Mouse (Mus musculus): ENCODE results near the gene Tab1.

The Tab1 gene

DNA sequence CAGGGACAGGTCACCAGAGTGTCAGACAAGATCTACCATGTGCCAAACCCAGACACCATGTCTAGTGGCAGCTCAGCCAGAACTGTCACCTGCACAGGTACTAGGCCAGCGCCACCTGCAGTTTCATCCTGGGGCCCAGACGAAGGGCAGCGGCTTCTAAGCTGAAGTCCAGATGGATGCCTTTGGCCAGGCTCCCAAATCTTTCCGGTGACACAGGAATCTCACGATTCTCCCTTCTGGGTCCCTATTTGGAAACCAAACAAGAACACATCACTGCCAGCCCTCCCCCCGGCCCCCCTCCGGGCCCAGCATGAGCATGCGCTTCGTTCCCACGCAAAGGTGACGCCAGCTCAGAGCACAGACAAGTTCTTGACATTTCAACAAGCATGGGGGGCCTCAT is 30.3 kb downstream of the Tab1 start:
- no peak for DNase-seq (ENCODE audit: low read depth, low spot score)

DNA sequence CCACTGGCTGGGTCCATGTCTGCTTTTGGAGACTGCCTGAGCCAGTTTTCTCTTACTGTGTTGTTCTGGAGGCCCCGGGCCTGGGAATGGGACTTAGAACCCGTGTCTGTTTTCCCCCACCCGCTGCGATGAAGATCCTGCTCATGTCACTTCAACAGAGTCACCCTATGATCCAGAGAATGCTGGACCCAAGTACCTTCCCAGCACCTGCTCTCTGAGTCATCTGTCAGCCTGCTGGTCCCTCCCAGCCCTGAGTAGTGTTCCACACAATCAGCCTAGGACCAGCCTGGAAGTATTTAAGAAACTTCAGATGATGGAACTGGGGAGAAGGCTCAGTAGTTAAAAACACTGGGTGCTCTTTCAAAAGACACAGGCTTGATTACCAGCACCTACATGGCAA is 30.8 kb downstream of the Tab1 start:
- no peak for DNase-seq (ENCODE audit: low read depth, low spot score)

- DNase-seq (ENCODE audit: low read depth, low spot score): no peak
Observed at GRCm38 (mm10) chr15:80165396-80165795, 32.5 kb downstream of the Tab1 start.

- no peak for DNase-seq (ENCODE audit: low read depth, low spot score)
Observed at GRCm38 (mm10) chr15:80169484-80169883, 36.6 kb downstream of the Tab1 start.

DNA sequence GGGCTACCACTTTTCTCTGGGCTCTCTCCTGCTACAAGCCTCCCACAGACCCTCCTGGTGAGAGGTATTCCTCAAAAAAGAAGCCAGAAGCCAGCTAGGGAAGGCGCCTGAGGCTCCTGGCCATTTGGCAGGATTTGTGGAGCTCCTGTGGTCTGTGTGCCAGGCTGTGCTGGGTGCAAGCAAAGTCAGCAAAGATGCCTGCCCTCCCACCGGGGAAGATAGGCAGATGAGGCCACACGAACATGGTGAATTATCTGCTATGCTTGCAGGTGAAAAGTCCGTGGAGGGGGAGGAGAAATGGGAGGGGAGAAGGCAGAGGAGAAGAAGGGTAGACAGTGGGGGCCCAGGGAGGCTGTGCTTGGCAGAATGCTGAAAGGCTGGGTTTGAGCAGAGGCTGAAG is 37.4 kb downstream of the Tab1 start:
- DNase-seq (ENCODE audit: low read depth, low spot score): no peak

DNA sequence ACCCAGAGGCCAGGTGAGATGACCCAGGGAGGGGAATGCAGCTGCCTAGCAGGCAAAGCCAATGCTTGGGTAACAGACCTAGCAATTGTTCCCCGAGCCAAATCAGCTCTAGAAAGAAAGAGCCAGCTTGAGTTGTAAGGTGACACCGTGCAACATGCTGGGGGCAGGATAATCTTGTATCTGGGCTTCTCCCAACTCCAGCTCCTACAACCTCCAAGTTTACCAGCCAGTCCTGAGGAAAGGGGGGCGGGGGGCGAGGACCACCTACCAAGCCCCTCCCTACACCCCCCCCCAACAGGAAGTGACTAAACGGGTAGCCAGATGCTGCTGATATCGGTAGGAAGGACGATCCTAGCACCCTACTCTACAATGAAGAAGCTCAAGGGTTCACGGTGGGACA is 38.4 kb downstream of the Tab1 start:
- DNase-seq (ENCODE audit: low read depth, low spot score): no peak

DNA sequence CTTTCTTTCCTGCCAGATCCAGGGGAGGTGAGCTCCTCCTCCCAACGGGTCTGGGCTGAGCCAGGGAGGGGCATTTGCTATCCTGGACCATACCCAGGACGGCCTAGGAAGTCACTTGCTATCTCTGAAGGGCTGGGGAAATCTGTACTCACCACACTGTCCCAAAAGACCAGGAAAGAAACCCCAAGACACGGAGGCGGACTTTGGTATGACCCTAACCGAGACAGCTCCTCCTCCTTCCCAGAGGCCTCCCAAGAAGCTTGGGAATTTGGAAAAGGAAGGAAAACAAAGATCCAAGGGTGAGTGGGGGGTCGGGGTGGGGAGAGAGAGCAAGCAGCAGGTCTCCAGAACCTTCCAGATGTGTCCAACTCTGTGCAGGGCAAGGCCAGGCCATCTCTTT is 38.9 kb downstream of the Tab1 start:
- DNase-seq (ENCODE audit: low read depth, low spot score): no peak

DNA sequence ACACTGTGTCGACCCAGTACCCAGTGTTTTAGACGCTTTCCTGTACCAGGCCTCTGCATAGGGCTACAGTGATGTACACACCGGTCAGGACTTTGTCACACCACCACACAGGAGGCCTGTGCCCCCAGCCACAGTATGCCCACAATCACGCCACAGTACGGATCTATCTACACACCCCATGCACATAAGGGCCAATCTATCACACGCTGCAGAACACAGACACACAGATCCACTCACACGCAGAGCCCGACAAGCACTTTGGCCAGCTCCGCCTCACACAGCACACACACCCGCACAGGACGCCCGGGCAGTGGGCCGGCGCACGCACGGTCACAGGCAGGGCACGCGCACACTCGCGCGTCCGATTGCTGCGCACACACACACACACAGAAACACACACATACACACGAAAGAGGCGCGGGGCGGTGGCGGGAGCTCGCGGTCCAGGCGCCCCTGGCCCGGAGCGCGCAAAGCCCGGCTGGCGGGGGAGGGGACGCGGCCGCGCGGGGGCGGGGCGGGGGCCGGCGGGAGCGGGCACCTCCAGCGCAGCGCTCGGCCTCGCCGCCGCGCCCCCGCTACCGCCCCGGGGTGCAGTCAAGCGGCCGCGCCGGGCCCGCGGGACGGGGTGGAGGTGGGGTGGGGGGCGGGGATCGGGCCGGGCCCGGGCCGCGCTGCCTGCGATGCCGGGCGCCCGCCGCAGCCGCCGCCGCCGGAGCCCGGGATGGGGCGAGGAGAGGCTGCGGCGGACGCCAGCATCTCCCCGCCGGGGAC is 40.3 kb downstream of the Tab1 start, which contains the start of gene Mgat3:
Gene Mgat3, plus strand, starts transcription at position 721 of the 771 bp plus-strand sequence.
- DNase-seq (ENCODE audit: low read depth, low spot score): no peak

- no peak for DNase-seq (ENCODE audit: low read depth, low spot score)
Observed at GRCm38 (mm10) chr15:80173781-80174597, 41.1 kb downstream of the Tab1 start.

DNA sequence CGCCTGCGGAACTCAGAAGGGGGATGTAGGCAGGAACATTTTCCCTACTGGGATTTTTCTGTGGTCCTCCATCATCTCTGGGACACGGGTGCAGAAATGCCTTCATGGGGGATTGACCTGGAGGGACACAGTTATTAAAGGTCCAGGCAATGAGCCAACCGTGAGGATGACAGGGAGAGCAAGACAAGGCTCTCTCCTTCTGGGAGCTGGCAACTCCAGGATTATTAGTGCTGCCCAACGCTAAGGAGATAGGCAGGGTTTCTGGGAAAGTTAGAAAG is 41.6 kb downstream of the Tab1 start:
- DNase-seq (ENCODE audit: low read depth, low spot score): no peak

DNA sequence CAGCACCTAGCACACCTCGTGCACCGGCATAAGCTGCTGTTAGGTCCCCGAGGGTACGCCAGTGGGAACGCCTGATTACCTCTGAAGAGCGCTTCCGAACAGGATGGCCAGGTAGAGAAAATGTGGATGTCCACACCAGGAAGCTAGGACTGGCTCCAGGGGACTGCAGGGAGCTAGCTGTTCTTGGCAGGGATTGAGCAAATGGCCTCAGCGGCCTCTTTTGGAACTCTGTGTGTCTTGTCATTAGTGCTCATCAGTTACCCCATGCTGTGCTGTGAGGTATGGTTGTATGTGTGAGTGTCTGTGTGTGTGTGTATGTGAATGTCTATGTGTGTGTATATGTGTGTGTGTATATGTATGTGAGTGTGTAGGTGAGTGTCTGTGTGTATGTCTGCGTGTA is 42.4 kb downstream of the Tab1 start:
- no peak for DNase-seq (ENCODE audit: low read depth, low spot score)

DNA sequence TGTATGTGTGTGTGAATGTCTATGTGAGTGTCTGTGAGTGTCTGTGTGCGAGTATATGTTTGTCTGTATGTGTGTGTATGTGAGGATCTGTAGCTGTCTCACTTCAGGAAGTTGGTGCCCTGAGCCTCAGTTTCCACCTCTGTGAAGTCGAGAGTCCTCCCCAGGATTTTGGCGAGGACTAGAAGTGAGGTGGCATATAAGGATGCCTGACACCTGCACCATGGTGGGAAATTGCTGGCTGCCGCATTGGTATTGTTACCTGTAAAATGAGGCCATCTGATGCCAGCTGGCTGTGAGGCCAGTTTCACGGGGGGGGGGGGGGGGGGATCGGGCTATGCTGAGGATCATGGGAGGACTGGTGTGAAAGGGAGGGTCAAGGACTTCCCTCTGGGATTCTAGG is 42.8 kb downstream of the Tab1 start:
- DNase-seq (ENCODE audit: low read depth, low spot score): no peak

DNA sequence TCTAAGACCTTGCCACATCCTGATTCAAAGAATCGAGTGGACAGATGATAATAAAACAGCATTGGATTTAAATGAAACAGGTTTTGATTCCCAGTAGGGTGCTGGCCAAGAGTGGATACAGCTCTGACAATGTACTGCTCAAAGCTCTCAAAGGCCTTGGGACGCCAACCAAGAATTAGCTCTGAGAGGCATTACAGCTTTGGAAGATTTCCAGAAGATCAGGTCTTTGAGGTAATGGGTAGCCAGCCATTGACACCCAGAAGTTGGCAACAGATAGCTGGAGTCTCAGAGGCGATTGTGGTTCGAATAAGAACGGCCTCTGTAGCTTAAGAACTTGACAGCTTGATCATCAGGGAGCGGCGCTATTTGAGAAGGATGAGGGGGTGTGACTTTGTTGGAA is 48.6 kb downstream of the Tab1 start:
- DNase-seq (ENCODE audit: low read depth, low spot score): no peak

DNA sequence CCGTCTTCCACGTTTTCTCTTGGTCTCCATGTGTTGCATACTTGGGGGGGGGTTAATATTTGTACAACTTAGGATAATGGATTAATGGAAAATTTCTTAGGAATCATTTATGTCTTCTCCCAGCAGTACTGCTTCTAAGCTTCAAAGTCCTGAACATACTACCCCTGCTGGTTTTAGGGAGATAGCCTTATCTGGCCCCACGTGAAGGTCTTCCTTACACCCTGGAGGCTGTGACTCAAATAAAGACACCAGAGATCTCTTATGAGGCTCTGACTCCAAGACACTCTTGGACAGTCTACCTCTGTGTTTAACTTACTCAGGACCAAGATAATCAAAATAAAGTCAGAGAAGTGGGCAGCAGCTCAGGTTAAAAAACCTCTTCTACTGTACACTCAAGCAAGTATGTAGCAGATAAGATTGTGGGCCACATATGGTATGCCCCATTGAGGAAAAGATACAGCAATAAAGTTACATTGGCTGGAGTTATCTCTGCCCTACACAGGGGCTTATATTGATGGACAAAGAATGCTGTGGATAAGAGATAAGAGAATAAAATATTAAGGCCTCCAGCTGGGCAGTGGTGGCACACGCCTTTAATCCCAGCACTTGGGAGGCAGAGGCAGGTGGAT is 49.3 kb downstream of the Tab1 start:
- no peak for DNase-seq (ENCODE audit: low read depth, low spot score)

GRCm38 (mm10) chr15:80188927-80189326 is 56.0 kb downstream of the Tab1 start:
- DNase-seq (ENCODE audit: low read depth, low spot score): no peak

DNA sequence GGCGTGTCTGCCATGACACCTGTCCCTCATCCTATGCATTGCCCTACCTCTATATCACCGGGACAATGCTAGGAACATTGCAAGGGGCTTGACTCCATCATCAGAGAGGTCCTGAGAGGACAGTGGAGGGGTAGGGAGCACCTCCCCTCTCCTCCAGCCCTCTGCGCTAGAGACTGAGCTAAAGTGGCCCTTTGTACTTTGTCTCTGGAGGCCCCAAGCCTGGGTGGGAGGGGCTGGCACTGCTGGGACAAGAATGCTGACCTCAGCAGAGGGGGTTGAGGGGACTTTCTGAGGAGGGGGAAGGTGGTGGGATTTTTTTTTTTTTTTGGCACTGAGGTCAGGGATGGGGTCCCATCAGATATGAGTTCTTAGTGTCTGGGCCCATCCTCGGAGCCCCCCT is 57.1 kb downstream of the Tab1 start:
- DNase-seq (ENCODE audit: low read depth, low spot score): no peak

GRCm38 (mm10) chr15:80191585-80192245 is 58.8 kb downstream of the Tab1 start:
- peak; percentile 72 for DNase-seq (ENCODE audit: low read depth, low spot score)

GRCm38 (mm10) chr15:80192246-80192585 is 59.3 kb downstream of the Tab1 start:
- DNase-seq (ENCODE audit: low read depth, low spot score): peak; percentile 87

- peak; percentile 50 for DNase-seq (ENCODE audit: low read depth, low spot score)
Observed at GRCm38 (mm10) chr15:80192847-80193246, 59.9 kb downstream of the Tab1 start.

- DNase-seq (ENCODE audit: low read depth, low spot score): no peak
Observed at GRCm38 (mm10) chr15:80199556-80199955, 66.6 kb downstream of the Tab1 start.

DNA sequence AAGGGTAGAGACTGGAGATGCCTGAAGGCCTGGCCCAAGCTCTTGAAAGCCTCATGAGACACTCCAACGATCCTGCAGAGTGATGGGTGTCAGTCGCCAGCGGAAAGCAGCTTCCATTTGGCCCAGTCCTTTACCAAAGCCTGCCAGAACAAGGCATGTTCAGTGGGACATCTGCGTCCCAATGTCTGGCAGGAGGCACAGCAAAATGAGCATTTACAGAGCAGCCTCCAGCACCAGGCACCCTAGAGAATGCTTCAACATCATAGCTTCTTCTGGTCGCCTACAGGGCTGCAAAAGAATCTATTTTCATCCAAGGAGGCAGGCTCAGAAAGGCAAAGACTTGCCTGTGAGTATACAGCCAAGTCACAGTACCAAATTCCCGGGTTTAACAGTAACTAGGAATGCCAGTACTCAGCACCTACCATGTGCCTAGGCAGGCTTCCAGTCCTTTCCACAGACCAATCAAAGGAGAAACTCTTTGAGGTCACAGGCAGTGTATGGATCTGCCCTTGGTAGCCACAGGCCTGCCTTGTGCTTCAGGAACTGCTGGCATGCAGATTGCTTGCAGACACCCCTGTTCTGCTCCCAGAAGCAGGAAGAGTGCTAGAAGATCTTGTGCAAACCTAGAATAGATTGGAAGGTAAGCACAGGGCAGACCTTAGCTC is 69.3 kb downstream of the Tab1 start:
- DNase-seq (ENCODE audit: low read depth, low spot score): no peak

DNA sequence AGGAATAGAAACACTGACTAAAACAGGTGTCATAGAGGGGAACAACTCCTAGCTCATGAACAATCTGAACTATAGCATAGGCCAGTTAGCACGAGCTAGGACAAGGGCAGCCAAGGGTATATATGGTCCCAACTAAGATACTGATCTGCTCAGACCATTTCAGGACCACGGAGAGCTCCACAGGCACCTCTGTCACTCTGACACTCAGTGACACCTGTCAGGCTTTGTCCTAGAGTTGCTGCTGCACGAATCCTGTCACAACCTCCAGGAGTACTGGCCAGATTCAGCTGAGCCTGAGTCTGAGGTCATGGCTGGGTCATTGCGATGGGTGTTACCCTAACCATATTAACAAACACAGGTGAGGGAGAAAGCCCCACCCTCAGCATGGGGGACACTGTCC is 70.5 kb downstream of the Tab1 start:
- DNase-seq (ENCODE audit: low read depth, low spot score): peak; percentile 49

Measured in CD4-positive helper T cell, adult 2 months (primary cell).